Mouse (Mus musculus) cerebellum, adult 9-10 months (tissue): Measurements from ENCODE around the gene Lcmt1.

Experiments used
- DNase-seq: peaks from one replicate; pipeline ENCODE4 v3.0.0; 2022

Gene Lcmt1

GRCm38 (mm10) chr7:123369759-123370481, at the start of gene Lcmt1, which contains the start of gene Arhgap17:
TSS of gene Lcmt1 (plus strand) at chr7:123369784.
TSS of gene Arhgap17 (minus strand) at chr7:123369915.
- peak; percentile 96 for DNase-seq

- DNase-seq, result no peak
These were observed 47.0 kb upstream of the Lcmt1 start for GRCm38 (mm10) chr7:123322452-123323121.

- DNase-seq, result no peak
These were observed 46.2 kb upstream of the Lcmt1 start for GRCm38 (mm10) chr7:123323388-123323787.

- no peak for DNase-seq
These were observed 45.5 kb upstream of the Lcmt1 start for GRCm38 (mm10) chr7:123324105-123324504.

- DNase-seq, result no peak
These were observed 43.5 kb upstream of the Lcmt1 start for GRCm38 (mm10) chr7:123326062-123326461.

GRCm38 (mm10) chr7:123326901-123327300, 42.7 kb upstream of the Lcmt1 start:
- DNase-seq, result no peak

GRCm38 (mm10) chr7:123327909-123328308, 41.7 kb upstream of the Lcmt1 start:
- DNase-seq, result no peak

GRCm38 (mm10) chr7:123330506-123330905, 39.1 kb upstream of the Lcmt1 start:
- no peak for DNase-seq

- no peak for DNase-seq
These were observed 33.3 kb upstream of the Lcmt1 start for GRCm38 (mm10) chr7:123336322-123336721.

GRCm38 (mm10) chr7:123338351-123338750, 31.2 kb upstream of the Lcmt1 start:
- no peak for DNase-seq

- no peak for DNase-seq
These were observed 27.7 kb upstream of the Lcmt1 start for GRCm38 (mm10) chr7:123341896-123342295.

- no peak for DNase-seq
These were observed 25.4 kb upstream of the Lcmt1 start for GRCm38 (mm10) chr7:123344079-123344780.

- no peak for DNase-seq
These were observed 24.5 kb upstream of the Lcmt1 start for GRCm38 (mm10) chr7:123345041-123345544.

- no peak for DNase-seq
These were observed 22.8 kb upstream of the Lcmt1 start for GRCm38 (mm10) chr7:123346631-123347290.

GRCm38 (mm10) chr7:123349813-123350212, 19.8 kb upstream of the Lcmt1 start:
- no peak for DNase-seq

GRCm38 (mm10) chr7:123350243-123350642, 19.3 kb upstream of the Lcmt1 start:
- DNase-seq, result no peak

GRCm38 (mm10) chr7:123353081-123353480, 16.5 kb upstream of the Lcmt1 start:
- DNase-seq, result no peak

- no peak for DNase-seq
These were observed 15.7 kb upstream of the Lcmt1 start for GRCm38 (mm10) chr7:123353879-123354278.

GRCm38 (mm10) chr7:123354392-123354791, 15.2 kb upstream of the Lcmt1 start:
- DNase-seq, result no peak

- no peak for DNase-seq
These were observed 14.7 kb upstream of the Lcmt1 start for GRCm38 (mm10) chr7:123354851-123355250.

- no peak for DNase-seq
These were observed 13.4 kb upstream of the Lcmt1 start for GRCm38 (mm10) chr7:123356158-123356557.

GRCm38 (mm10) chr7:123359101-123359500, 10.5 kb upstream of the Lcmt1 start:
- DNase-seq, result peak; percentile 74

- DNase-seq, result no peak
These were observed 9.4 kb upstream of the Lcmt1 start for GRCm38 (mm10) chr7:123360185-123360584.
